Mouse (Mus musculus): ENCODE data around the gene Olfr834.

Olfr834 gene

DNA sequence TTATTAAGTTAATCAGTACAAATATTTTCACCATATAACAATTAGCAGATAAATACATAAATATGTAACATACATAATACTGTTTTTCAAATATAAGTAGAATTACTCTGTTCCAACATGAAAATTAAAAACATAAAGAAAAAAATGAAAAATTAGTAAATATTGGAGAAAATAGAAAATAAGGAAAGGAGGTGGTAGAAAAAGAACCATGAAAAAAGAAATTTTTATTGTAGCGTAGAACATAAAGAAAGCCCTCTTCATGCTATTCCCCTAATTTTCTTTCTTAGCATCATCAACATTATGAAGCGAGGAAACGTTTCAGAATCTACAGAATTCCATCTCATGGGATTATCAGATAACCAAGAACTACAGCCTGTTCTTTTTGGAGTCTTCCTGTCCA, at the start of gene Olfr834:
Gene Olfr834 (plus strand): TSS at position 301 of the 400 bp plus-strand sequence.
- DNase-seq, result no peak

DNA sequence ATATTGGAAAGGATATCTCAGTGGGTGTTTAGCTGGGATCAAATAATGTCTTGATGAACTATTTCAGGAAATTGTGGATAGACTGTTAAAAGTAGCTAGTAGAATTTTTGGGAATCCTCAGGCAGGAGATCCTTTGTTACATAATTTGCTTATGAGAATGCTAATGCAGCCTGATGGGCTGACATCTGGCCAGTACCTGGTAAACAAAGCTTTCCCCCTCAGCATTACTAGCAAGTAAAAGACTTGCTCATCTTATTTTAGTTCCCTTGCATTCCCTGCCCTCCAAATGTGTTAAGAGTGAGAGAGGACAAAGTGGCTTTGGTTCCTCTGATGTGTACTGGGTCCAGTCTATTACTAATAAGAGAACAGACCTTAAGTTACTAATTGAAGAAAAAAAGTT, 25.8 kb upstream of the Olfr834 start:
- no peak for DNase-seq

DNA sequence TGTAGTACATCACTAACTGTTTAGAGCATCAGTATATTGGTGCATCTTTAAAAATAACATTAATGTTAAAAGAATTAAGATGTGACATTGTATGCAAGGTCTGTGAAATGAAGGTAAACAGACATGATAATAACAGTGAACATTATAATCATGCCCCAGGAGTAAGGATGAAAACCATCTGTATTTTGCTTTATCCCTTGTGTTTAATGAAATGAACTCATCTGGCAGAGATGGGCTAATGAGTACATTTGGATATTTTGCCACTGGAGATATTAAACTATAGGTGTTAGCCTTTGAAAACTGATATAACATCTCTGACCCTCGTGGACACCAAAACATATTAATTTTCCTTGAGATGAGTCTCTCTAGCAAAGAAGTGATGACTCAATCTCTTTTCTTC, 44.6 kb downstream of the Olfr834 start, which contains the start of gene Olfr835:
Gene Olfr835 (plus strand): TSS at position 301 of the 400 bp plus-strand sequence.
- DNase-seq, result no peak
